Mouse (Mus musculus) lung, embryonic 15.5 days (tissue): ENCODE measurements around the gene Aldh1b1. TPM values are rescaled to one million over a fixed set of nuclear protein-coding genes. Genes with fewer than 3 reads are reported as not detected.

Source experiments
- ATAC-seq: fragments of 200-750 bp; cut with Nextera tagmentation; 2 replicates; pipeline ENCODE4 v1.8.0; 2017; ENCODE audit warnings: moderate number of reproducible peaks, borderline replicate concordance; ENCODE audit not compliant: low FRiP score, low TSS enrichment; ENCODE audit errors: extremely low read depth
- H3K27ac ChIP-seq: fragments of 300-500 bp; sonication (generic); 2 replicates; pipeline ENCODE4 v1.5.1; 2015; ENCODE audit warnings: moderate library complexity, mild to moderate bottlenecking, inconsistent platforms
- H3K27me3 ChIP-seq: fragments of 300-500 bp; sonication (generic); 2 replicates; pipeline ENCODE4 v1.6.1; 2015; ENCODE audit warnings: inconsistent platforms
- H3K36me3 ChIP-seq: fragments of 300-500 bp; sonication (generic); 2 replicates; pipeline ENCODE4 v1.6.1; 2015; ENCODE audit warnings: inconsistent platforms
- H3K4me1 ChIP-seq: fragments of 300-500 bp; sonication (generic); 2 replicates; pipeline ENCODE4 v1.6.1; 2015; ENCODE audit warnings: inconsistent platforms
- H3K4me2 ChIP-seq: fragments of 300-500 bp; sonication (generic); 2 replicates; pipeline ENCODE4 v1.6.1; 2015; ENCODE audit warnings: inconsistent platforms, mild to moderate bottlenecking, moderate library complexity
- H3K4me3 ChIP-seq: fragments of 300-500 bp; sonication (generic); 2 replicates; pipeline ENCODE4 v1.5.1; 2015; ENCODE audit warnings: mild to moderate bottlenecking, inconsistent platforms
- H3K9ac ChIP-seq: fragments of 300-500 bp; sonication (generic); 2 replicates; pipeline ENCODE4 v1.6.1; 2015; ENCODE audit warnings: inconsistent platforms
- H3K9me3 ChIP-seq: fragments of 300-500 bp; sonication (generic); 2 replicates; pipeline ENCODE4 v1.6.1; 2016; ENCODE audit warnings: inconsistent platforms
- WGBS: fragments of 180-500 bp; shearing (Covaris S2); methylation state at CpG from one replicate; pipeline ENCODE4 v1.1.7; 2015; 5-methylcytosine and 5-hydroxymethylcytosine counted together
- polyA plus RNA-seq: library from polyadenylated mRNA; unstranded; fragments of >200 nt; fragmentation: Nextera tagmentation; extraction: Ambion mirVana; gene quantifications from 2 replicates; pipeline ENCODE4 v1.2.1, GENCODE M21; 2015

The Aldh1b1 gene
- polyA plus RNA-seq, 1 experiment from 2014 or later, result 12.4 TPM

DNA sequence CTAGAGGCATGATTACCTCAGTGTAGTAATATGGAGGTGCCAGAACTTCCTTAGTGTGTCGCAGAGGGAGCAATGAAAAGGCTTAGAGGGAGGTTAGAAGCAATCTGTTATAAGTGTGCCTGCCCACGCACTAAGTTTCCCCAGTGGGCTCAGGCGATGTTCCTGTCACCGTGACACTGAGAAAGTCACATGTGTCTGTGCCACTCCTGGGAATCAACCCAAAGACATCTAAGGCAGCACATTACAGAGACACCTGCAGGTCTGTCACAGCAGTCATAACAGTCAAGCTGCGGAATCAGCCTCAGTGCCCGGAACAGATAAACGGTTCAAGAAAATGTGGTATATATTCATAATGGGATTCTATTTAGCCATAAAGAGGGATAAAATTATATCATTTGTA lies 33.2 kb downstream of the Aldh1b1 start:
- no peak overlapping the region for H3K9ac ChIP-seq
- no peaks in the 10 kb centered on the region for H3K9me3 ChIP-seq
- H3K4me3 ChIP-seq, result no peak overlapping the region
- ATAC-seq, result no peak
- H3K27ac ChIP-seq, result no peak overlapping the region
- no peak overlapping the region for H3K4me2 ChIP-seq
- H3K4me1 ChIP-seq, result no peaks in the 10 kb centered on the region
- H3K36me3 ChIP-seq, result no peaks in the 10 kb centered on the region
- H3K27me3 ChIP-seq, result peaks cover 43% of the 10 kb centered on the region
- WGBS, result 74% methylated on average over 7 of the region's 7 CpGs

DNA sequence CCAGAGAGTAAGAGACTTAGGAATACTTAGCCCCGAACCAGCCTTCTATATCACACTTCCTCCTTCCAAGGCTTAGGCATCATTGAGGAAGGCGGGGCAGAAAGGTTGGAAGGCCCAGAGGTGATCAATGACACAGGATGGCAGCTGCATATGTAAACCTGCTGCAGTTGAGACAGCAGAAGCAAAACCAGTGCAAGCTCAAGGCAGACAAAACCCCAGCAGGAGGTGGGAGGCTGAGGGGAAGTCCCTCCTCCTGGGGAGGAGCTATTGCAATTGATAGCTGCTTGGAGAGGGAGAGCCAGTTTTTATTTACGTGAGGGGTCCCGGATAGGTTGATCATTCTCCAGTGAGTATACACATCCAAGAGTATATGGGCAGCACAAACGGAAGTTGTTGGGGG lies 34.6 kb downstream of the Aldh1b1 start:
- H3K9ac ChIP-seq, result no peak overlapping the region
- ATAC-seq, result no peak
- H3K36me3 ChIP-seq, result no peaks in the 10 kb centered on the region
- WGBS, result 31% methylated on average over 5 of the region's 5 CpGs
- H3K4me1 ChIP-seq, result no peaks in the 10 kb centered on the region
- no peak overlapping the region for H3K27ac ChIP-seq
- H3K27me3 ChIP-seq, result peaks cover 28% of the 10 kb centered on the region
- H3K9me3 ChIP-seq, result no peaks in the 10 kb centered on the region
- no peak overlapping the region for H3K4me2 ChIP-seq
- H3K4me3 ChIP-seq, result no peak overlapping the region

DNA sequence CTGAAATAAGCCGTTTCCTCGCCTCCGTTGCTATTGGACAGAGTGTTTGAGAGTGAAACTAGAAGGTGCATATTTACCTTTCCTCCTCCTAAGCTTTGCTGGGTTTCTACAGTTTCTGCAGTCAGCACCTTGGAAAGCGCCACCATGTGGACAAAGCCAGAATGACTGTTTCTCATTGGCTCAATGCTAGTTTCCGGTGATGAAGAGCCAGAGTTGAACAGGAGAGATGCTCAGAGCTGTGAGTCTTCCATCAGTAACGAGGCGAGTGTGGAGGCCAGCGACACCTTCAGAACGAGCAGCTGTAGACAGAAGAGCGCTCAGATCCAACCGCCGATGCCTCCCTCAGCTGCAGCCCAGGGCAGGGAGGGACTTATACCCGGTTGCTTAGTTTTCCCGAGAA lies 45.5 kb downstream of the Aldh1b1 start:
- H3K4me1 ChIP-seq, result no peaks in the 10 kb centered on the region
- H3K4me2 ChIP-seq, result no peak overlapping the region
- H3K4me3 ChIP-seq, result no peak overlapping the region
- H3K27ac ChIP-seq, result no peak overlapping the region
- H3K9ac ChIP-seq, result no peak overlapping the region
- H3K9me3 ChIP-seq, result no peaks in the 10 kb centered on the region
- no peak for ATAC-seq
- H3K27me3 ChIP-seq, result no peaks in the 10 kb centered on the region; the same call in 1 of the 2 replicates
- H3K36me3 ChIP-seq, result no peaks in the 10 kb centered on the region
- 43% methylated on average over 14 of the region's 14 CpGs for WGBS

DNA sequence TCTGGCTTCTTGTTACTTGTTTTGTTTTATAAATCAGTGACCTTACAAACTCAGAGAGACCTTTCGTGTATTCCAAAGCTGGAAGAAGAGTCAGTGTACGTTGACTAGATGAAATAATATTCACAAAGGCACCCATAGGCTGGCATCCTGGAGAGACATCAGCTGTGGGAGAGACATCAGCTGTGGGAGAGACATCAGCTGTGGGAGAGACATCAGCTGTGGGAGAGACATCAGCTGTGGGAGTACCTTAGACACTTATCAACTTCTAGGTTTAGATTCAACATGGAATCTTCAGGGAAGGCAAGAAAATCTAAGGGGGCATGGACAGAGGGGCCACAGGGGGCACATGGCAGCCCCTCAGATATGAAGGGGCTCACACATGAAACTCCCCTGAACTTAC lies 47.4 kb downstream of the Aldh1b1 start:
- no peak for ATAC-seq
- Histone ChIP-seq H3K9me3 (no peaks in the 10 kb centered on the region), H3K4me3 (no peak overlapping the region), H3K4me1 (no peaks in the 10 kb centered on the region), H3K36me3 (no peaks in the 10 kb centered on the region), H3K9ac (no peak overlapping the region), H3K4me2 (no peak overlapping the region), H3K27ac (no peak overlapping the region), H3K27me3 (no peaks in the 10 kb centered on the region; the same call in 1 of the 2 replicates)
- WGBS, result 86% methylated on average over 2 of the region's 2 CpGs

GRCm38 (mm10) chr4:45848109-45848824 lies 49.4 kb downstream of the Aldh1b1 start, which contains the start of gene Stra6l:
TSS of gene Stra6l (plus strand) at chr4:45848664.
- no peak within 1 kb of the TSS for H3K9ac ChIP-seq
- H3K4me1 ChIP-seq, result no peaks in the 10 kb centered on the region
- no peak for ATAC-seq
- no peak within 1 kb of the TSS for H3K4me2 ChIP-seq
- H3K4me3 ChIP-seq, result no peak within 1 kb of the TSS
- 47% methylated on average over 10 of the region's 10 CpGs for WGBS
- no peaks in the 10 kb centered on the region; the same call in 1 of the 2 replicates for H3K27me3 ChIP-seq
- H3K9me3 ChIP-seq, result no peaks in the 10 kb centered on the region
- no peak within 1 kb of the TSS for H3K27ac ChIP-seq
- H3K36me3 ChIP-seq, result no peaks in the 10 kb centered on the region

GRCm38 (mm10) chr4:45848825-45849156 lies 50.0 kb downstream of the Aldh1b1 start:
- Histone ChIP-seq H3K36me3 (no peaks in the 10 kb centered on the region), H3K27me3 (no peaks in the 10 kb centered on the region; the same call in 1 of the 2 replicates), H3K4me1 (peaks cover 4% of the 10 kb centered on the region), H3K27ac (no peak overlapping the region), H3K9ac (no peak overlapping the region), H3K9me3 (no peaks in the 10 kb centered on the region), H3K4me3 (no peak overlapping the region), H3K4me2 (no peak overlapping the region)
- WGBS, result 30% methylated on average over 10 of the region's 10 CpGs
- no peak for ATAC-seq

DNA sequence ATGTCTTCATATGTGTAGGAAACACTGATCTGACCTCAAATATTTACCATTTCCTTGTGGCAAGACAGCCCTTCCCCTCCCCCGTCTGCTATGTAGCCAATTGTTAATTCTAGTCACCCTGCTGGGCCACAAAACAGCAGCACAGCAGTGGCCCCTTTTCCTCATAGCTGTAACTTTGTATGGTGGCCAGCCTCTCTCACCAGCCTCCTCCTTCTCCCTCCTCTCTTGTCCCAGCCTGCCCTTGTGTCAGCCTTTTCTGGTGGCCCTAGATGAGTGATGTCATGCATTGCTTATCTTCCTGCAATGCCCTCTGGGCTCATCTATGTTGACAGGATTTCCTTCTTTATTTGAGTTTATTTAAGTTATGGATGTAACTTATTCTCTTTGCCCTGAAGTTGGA lies 50.6 kb downstream of the Aldh1b1 start:
- Histone ChIP-seq H3K27ac (no peak overlapping the region), H3K4me1 (peaks cover 10% of the 10 kb centered on the region), H3K9me3 (no peaks in the 10 kb centered on the region), H3K4me2 (no peak overlapping the region), H3K4me3 (no peak overlapping the region), H3K27me3 (no peaks in the 10 kb centered on the region; the same call in 1 of the 2 replicates), H3K36me3 (no peaks in the 10 kb centered on the region), H3K9ac (no peak overlapping the region)
- WGBS, result 64% methylated on average over 1 of the region's 1 CpGs
- no peak for ATAC-seq

- Histone ChIP-seq H3K9me3 (no peaks in the 10 kb centered on the region), H3K9ac (no peak overlapping the region), H3K36me3 (no peaks in the 10 kb centered on the region), H3K4me1 (peaks cover 10% of the 10 kb centered on the region), H3K27ac (no peak overlapping the region), H3K4me2 (no peak overlapping the region), H3K27me3 (no peaks in the 10 kb centered on the region; the same call in 1 of the 2 replicates), H3K4me3 (no peak overlapping the region)
- ATAC-seq, result no peak
- 19% methylated on average over 3 of the region's 3 CpGs for WGBS
These were observed 52.8 kb downstream of the Aldh1b1 start for GRCm38 (mm10) chr4:45851640-45852051.

DNA sequence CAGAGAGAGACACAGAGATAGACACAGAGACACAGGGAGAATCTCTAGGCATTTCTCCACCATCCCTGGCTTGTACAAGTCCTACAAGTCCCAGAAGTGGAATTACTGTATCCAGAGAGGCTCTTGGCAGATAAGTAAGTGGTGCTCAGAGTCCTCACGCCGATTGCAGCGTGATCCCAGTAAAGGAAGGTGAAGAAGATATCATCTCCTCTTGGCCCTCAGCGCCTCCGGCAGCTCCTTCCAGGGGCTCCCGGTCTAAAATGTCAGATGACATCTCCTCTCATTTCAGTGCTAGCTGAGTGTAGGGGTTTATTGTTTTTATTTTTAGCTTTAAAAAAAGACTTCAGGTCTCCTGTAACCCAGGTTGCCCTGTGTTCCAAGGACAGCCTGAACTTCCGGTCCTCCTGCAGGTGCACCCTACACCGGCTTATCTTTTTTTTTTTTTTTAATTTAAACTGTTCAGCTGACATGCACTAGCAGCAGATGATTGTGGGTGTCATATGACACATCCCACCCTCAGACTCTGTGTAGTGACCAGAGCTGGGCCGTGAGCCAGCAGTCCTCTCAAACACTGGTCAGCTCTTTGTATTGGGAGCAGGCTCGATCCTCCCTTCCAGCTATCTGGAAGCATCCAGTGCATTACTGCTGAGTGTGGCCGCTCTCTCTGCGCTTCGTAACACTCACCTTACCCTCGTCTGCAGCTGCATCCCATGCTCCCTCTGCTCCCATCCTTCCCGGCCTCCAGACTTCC lies 54.8 kb downstream of the Aldh1b1 start:
- Histone ChIP-seq H3K27me3 (no peaks in the 10 kb centered on the region), H3K4me3 (no peak overlapping the region), H3K36me3 (no peaks in the 10 kb centered on the region), H3K9ac (no peak overlapping the region), H3K27ac (no peak overlapping the region), H3K4me1 (peaks cover 10% of the 10 kb centered on the region), H3K9me3 (no peaks in the 10 kb centered on the region), H3K4me2 (no peak overlapping the region)
- WGBS, result 32% methylated on average over 15 of the region's 15 CpGs
- peak; percentile 60; the same call in 1 of the 2 replicates for ATAC-seq

Other genes starting within 250 kb of the Aldh1b1 start
- 0.05 and 0.07 TPM in 2 replicates for gene Igfbpl1, start 27.9 kb downstream of the Aldh1b1 start, polyA plus RNA-seq
- gene Stra6l, start 49.6 kb downstream of the Aldh1b1 start, polyA plus RNA-seq, result not detected in 2 replicates
- gene Ccdc180, start 91.3 kb downstream of the Aldh1b1 start, polyA plus RNA-seq, result 0.39 and 0.66 TPM in 2 replicates
- 17.1 and 17.9 TPM in 2 replicates for gene Tdrd7, start 166.3 kb downstream of the Aldh1b1 start, polyA plus RNA-seq
- gene Tmod1, start 239.9 kb downstream of the Aldh1b1 start, polyA plus RNA-seq, result 7.2 and 10.0 TPM in 2 replicates